Mouse (Mus musculus) granulocyte monocyte progenitor cell, adult 5-6 weeks (primary cell): ENCODE measurements around the gene Hectd2. TPM values are rescaled to one million over a fixed set of nuclear protein-coding genes. Genes with fewer than 3 reads are reported as not detected.

ENCODE experiments used
- ATAC-seq: replicated peaks from 2 replicates; pipeline ENCODE4 v1.8.0; 2016; ENCODE audit warnings: mild to moderate bottlenecking, moderate TSS enrichment, inconsistent platforms; ENCODE audit not compliant: poor library complexity, severe bottlenecking
- total RNA-seq, 2 experiments: library from RNA; stranded (forward) in 1 of 2; stranded (reverse) in 1 of 2; fragments of 200-712, 200-1000 nt in 1 of 2; fragments of >200 nt in 1 of 2; fragmentation: Nextera tagmentation in 1 of 2; gene quantifications; 2 replicates each; pipeline ENCODE4 v1.2.3; 2014 to 2017

The Hectd2 gene
- total RNA-seq, 2 experiments from 2014 or later: 2.4 to 3.0 TPM

DNA sequence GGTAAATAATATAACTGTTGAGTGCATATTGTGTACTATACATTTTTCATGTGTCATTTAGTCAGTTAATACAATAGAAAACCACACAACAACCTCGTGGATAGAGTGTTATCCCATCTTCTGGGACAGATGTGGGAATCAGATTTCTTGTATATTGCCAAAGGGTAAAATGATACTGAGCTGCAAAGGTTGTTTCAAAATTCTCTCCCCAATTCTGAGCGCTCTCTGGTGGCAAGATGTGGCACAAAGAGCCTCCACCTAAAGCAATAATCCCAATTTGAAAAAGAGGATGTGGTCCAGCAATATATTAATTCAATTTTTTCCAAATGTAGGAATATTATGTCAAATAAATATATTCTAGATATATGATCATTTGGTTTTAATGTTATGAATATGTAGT lies 5.7 kb downstream of the Hectd2 start:
- ATAC-seq: no peak; the same call in 1 of the 2 replicates

DNA sequence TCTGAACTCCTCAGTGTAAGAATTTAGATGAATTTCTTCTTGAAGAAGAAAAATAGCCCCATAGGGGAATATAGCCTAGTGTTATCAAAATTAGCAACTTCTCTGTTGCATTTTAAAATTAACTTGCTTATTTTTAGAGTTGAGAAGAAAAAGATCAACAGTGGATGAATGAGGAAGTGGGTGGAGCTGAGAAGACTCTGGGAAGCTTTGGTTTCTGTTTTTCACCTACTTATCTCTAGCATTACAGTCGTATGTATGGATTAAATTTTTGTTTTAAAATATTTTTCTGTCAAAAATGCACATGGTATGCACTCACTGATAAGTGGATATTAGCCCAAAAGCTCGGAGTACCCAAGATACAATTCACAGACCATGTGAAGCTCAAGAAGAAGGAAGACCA lies 6.7 kb downstream of the Hectd2 start:
- ATAC-seq: no peak

DNA sequence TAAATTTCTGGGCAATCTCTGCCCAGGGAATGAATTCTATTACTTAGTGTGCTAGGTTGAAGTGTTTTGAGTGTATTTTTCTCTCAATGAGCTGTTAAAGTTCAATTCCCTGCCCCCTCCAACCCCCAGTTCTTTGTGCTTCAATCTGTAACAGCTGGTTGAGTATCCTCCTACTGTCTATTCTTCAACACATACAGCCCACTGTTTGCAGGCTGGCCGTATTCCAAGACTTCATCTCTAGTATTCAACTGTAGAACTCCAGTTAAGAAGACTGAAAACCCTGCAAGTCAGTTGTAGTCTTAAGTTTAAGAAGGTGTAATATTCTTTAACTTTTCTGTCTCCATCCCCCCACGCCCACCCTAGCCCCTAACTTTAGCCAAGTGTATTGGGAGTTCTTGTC lies 10.0 kb downstream of the Hectd2 start:
- ATAC-seq: no peak

DNA sequence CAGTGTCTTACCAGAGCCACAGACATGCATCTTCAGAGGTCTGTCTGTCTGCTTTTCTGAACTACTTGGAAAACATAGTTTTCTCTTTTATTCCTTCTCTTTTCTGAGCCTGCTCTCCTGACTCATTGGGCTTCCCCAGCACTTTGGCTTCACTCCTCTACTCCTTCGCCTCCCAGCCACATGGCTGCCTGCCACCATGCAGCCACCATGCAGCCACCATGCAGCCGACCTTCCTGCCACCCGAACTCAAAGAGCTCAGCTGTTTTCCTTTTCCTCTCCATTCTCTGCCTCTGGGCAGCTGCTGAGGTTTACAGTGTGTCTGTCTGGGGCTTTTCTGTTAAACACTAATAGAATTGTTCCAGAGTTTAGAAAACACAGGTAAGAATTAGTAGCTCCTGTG lies 19.5 kb downstream of the Hectd2 start:
- ATAC-seq: no peak

DNA sequence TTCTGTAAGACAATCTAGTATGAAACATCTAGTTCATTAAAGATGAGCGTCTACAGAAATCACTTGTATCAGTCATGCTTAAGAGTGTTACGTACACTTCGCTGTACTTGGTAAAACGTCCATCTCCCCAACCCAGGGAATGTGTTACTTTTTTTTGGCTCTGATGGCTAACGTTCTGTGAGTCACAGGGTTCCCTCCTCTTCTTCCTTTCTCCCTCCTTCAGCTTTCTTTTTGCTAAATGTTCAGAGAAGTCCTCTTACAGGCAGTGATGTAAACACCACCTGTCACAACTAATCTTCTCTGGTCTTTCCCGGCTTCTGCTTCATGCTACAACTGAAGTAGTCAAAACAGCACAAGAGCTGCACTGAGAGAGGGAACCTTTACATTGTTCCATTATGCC lies 20.7 kb downstream of the Hectd2 start:
- no peak for ATAC-seq

DNA sequence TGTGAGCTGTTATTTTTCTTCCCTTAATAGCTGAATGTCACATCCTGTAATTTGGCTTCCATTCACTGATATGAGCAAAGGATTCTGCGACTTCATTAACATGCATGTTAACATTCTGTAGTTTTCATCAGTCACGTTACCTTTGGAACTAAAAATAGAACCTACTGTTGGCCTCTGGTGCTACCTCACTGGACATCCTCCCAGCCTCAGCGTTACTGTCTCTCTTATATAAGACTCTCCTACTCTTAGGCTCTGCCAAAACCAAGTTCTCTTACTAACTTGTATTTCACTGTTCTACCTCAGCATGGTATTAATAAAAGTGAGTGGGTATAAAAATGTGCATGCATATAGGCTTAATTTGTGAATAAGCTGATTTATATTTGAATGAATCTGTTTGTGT lies 26.4 kb downstream of the Hectd2 start:
- ATAC-seq: no peak

DNA sequence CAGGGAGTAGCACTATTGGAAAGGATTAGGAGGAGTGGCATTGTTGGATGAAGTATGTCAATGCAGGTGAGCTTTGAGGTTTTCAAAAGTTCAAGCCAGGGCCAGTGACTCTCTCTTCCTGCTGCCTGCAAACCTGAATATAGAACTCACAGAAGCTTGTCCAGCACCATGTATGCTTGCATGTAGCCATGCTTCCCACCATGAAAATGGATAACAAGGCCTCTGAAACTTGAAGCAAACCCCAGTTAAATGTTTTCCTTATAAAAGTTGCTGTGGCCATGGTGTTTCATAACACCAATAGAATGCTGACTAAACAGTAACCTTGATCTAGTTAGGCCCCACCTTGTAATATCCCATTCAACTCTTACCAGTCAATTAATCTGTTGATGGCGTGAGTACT lies 27.7 kb downstream of the Hectd2 start:
- no peak for ATAC-seq

DNA sequence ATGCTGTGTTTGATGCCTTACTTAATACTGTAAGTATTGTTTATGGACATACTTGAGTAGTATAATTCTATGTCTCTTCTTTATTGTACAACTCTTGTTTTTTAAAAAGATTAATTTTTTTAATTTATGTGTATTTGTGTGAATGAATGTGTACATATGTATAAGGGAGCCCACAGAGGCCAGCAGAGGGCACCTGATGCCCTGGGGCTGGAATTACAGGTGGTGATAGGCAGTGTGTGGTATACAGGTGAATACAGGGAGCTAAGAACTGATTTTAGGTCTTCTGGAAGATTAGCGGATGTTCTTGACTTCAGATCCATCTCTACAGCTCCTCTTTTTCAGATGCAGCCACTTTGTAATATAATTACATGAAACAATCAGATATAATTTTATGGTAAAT lies 31.1 kb downstream of the Hectd2 start:
- no peak for ATAC-seq

DNA sequence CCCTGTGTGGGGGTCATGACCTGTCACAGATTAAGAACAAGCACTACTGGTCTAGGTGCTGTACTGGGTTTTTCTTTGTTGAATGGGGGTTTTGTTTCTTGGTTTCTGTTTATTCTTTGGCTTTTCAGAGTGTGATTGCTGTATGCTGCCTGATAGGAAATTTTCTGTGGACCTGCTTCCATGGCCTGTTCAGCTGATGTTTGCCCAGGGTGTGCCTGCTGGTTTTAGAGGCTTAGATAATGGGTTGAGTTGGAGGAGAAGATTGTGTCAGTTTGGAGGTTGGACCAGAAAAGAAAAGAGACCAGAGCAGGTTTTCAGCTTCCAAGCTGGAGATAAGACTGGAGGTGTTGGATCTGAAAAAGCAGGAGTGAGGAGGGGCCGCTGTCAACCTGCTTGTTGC lies 40.0 kb downstream of the Hectd2 start:
- no peak for ATAC-seq

DNA sequence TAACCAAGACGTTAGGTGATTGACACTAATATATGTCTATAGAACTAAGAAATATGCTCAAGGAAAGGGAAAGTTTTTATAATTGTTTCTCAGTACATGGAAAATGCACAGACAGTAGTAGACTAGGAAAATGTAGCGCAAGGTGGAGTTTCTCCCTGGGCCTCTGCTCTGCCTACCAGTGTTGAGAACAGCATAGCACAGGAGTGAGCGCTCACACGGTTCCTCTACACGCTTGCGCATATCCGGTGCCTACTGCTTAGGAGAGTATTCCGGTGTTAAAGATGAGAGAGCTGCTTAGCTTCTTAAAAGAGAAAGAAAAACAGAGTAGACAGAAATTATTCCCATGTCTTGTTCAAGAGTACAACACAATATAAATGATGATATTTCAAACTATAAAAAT lies 47.4 kb downstream of the Hectd2 start:
- no peak for ATAC-seq

DNA sequence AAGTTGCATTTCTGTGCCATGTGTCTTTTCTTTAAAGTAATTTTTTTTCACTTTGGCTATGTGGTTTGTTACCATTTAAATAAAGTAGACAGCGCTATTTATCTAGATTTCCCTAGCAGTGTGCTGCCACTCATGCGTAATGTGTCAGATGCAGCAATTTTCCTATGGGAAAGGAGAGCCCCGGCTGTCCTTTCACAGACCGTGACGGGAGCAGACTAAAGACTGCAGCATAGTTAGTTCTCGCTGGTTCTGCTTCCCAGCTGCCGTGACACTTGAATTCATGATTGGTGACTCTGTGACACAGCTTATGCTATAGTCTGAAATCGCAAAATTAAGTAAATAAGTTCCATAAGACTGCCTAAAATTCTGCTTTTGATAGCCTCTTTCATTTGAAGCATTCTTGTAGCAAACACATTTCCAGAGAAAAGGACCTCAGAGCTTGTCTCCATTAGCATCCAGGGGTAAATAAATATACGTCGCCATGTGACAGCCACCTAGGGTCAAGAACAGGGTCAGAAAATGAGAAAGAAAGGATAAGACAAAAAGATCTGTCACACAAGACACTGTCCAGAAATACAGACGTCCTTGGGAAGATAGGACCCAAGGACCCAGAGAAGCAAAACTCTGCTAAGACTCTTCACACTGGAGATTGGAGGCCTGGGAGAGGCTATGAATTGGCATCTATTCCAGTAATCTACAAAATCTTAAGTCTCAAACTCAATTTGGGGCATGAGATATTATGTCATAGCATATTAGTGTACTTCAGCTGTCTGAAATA lies 48.3 kb downstream of the Hectd2 start:
- no peak for ATAC-seq

DNA sequence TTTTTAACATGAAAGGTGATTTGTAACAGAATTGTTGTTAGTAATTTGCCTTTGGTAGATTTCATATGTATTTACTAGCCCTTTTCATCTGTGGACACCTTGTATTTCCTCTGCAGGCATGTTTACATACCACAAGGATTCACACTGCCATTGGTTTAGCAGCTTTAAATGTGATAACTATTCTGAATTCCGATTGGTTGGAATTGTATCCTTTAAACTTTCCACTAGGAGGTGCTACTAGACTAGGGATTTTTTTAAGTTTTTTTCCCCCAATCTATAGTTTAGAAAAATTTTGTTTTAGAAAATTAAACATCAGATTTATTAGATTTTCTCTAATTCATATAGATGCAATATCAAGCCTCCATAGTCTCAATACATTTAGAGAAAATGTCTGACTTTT lies 51.8 kb downstream of the Hectd2 start:
- no peak for ATAC-seq

DNA sequence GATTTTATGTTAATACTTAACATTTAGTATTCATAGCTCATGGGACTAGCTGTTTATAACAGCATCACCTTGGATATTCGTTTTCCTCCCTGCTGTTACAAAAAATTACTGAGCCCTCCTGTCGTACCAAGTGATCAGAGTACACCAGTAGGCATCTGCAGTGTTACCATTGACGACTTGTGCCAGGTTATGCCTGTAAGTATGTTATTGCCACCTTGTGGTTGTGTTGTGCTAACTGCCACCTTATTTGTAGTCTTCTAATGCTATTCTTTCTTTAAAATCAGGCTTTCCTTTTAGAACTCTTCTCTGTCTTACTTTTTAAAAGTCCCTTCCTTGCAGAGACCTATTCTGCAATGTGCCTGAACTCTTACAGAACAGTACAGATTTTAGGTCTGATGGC lies 54.8 kb downstream of the Hectd2 start:
- ATAC-seq: no peak

DNA sequence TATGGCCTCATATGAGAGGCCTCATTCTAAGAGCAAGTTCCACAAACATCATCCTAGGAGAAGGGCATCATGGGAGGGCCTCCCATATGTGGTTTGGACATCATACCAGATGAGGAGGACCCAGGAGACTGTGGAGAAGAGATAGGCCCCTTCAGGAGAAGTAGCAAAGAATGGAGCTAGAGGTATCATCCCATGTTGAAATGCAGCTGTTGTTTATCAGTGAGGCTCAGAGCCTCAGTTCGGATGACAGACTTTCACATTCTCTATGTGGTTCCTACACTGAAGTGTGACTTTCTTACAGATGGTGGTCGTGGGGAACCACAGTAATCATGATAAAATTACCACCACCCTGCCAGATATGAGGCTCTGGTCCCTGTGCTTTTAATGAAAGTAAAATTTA lies 55.9 kb downstream of the Hectd2 start:
- no peak for ATAC-seq

DNA sequence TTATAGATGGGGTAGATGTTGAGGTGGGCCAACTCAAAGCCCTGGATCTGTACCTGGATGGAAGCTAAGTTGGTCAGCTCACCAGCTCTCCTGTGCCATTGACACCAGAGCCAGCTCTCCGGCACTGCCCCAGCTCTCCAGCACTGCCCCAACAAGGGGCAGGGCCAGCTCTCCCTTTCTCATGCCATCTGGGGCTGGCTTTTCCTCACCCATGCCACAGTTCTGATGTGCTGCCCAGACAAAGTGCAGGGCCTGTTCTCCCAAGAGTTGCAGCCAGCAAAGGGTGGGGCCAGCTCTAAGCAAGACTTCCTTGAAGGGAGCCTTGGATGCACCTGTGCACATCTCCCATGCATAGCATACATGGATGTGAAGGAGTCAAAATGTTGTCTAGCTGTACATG lies 71.5 kb downstream of the Hectd2 start:
- no peak for ATAC-seq

DNA sequence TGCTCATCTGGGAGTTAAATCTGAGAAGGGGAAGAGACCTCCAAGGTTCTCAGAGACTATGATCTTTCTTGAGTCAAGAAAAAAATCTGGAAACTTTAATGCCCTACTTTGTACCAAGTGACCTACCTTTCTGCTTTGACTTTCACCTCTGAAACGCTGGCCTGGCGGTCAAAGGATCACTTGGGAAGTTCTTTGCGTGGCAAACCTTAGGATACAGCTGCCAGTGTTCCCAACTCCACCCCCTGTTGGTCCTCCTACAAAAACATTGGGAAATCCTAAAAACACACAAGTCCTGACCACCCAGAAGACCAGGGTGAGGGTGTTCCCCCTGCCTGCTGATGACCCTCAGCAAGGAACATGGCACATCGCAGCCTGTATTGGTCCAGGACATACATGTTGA lies 72.4 kb downstream of the Hectd2 start:
- no peak for ATAC-seq

DNA sequence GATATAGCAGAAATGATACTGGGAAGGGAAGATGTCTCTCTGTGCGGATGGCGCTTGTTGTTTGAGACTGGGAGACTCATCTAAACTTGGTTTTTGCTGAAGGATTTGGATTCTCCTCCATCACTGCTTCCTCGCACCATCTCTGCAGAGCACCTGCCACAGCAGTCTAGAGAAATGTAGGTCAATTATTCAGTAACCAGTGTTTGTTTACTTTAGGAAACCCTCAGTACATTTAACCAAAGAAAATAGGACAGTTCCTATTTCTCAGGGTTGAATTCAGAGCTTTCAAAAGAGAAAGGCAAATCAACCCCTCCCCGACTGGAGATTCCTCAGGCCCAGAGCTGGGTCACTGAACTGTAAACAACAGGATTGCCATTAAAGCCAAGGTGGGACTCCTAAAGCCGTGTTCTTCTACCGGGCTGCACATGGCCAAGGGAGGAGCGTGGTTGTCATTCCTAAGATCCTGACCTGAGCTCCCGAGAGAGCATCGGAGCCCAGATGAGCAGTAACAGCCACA lies 75.0 kb downstream of the Hectd2 start:
- no peak for ATAC-seq

DNA sequence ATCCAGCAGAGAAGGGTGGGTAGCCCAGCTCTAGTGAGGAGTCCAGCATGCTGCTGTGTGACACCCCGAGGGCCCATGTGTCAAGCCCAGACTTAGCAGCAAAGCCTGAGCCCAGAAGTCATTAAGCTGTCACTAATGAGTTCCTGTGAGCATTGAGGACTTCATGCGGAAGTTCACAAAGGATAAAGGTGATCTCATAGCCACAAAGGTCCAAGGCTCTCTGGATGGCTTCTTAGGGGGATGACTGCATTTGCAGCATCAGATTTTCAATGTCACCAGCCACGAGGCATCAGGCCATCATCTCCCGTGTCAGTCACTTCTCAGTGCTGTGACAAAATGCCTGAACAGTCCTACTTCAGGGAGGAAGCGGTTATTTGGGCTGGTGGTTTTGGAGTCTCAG lies 75.9 kb downstream of the Hectd2 start:
- ATAC-seq: no peak

DNA sequence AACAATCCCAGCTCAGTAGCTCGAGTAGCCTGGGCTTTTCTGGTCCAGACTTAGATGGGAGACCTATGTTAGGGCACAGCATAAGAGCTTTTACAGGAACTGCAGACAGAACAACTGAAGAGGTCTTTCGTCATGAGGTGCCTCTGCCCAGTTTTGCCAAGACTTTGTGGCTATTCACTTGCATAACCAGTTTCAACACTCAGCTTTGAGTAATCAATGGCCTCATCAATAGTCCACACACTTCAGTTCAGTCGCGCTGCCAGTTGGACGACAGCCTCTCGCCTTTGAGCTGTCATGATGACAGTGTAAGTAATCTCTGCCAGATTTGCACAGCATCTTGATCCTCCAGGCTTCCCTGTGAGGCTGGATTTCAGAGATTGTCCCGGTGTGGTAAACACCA lies 80.3 kb downstream of the Hectd2 start:
- no peak for ATAC-seq

DNA sequence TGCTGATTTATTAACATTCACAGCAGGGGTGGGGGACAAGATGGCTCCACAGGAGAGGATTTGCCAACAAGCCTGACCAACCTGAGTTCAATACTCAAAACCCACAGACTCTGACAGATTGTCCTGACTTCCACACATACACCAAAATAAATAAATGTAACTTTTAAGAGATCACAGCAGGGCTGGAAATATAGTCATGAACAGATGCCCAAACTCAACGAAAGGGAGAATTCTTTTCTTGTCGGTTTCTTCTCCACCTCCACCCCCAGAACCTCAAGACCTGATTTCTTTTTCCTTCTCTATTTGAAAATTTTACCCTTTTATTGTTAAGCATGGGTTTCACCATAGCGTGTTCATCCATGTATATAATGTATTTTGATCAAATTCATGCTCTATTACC lies 82.8 kb downstream of the Hectd2 start:
- no peak for ATAC-seq

DNA sequence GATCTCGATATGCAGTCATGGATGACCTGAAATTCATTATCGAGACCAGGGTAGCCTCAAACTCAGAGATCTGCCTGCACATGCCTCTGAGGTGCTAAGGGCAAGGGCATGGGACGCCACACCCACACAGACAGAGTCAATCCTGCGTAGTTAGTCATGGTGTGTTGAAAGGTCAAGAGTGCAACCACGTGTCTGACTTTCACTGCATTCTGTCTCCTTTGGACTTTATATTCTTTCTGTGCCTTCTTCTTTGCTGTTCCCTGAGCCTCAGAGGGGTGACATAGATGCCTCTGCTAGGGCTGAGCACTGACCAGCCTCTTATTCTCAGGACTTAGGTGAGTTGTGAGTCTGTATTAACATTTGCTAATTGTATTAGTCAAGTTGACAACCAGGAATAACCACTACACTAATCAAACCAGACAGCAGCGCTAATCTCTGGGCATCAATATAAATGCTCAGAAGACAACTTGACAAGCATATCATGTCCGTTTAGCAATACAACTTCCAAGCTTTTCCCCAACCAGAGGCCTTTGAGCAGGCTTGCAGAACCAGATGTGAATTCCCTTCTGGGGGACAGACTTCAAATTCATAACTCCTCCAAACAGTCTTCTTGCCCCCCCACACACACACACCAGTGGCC lies 83.6 kb downstream of the Hectd2 start:
- ATAC-seq: no peak

DNA sequence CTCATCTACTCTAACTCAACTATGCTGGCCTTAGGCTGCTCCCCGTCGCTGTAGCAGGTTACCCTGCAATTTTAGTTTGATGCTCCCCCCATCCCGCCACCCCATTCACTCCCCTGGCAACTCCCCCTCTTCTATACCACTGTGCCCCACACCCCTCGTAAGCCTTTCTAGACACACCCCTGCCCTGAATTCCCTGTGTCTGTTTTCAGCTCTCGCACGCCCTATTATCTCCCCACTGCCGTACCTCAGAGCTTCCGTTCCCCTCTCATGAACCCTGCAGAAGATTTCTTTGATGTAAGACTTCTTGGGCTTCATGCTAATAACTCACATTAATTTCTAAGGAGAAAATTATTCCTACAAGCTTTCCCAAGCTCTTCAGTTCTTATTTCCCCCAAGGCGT lies 84.6 kb downstream of the Hectd2 start:
- no peak for ATAC-seq
